Mouse (Mus musculus) MEL (cell line): ENCODE data around the gene Pln. TPM values are rescaled to one million over a fixed set of nuclear protein-coding genes. Genes with fewer than 3 reads are reported as not detected.

Source experiments
- DNase-seq: peaks from one replicate; pipeline ENCODE4 v3.0.0; 2011; ENCODE audit warnings: low read depth, low spot score
- H3K27ac ChIP-seq: 2 replicates; pipeline ENCODE4 v1.5.1; 2012; ENCODE audit warnings: low read depth, mild to moderate bottlenecking, control low read depth, low read length, moderate library complexity; ENCODE audit not compliant: control insufficient read depth
- H3K27me3 ChIP-seq, 2 experiments: fragments of 150-350 bp in 1 of 2; sonication (generic) in 1 of 2; 2 replicates each; pipeline ENCODE4 v1.6.1; 2012; ENCODE audit warnings: low read length in 2 of 2, mild to moderate bottlenecking in 2 of 2, improper control_type of control experiment in 1 of 2, moderate library complexity in 1 of 2; ENCODE audit not compliant: insufficient read depth in 2 of 2, control insufficient read depth in 1 of 2
- H3K36me3 ChIP-seq, 2 experiments: 2 replicates each; pipeline ENCODE4 v1.6.1; 2012 to 2014; ENCODE audit warnings: low read length in 2 of 2, improper control_type of control experiment in 1 of 2, inconsistent platforms in 1 of 2, mild to moderate bottlenecking in 1 of 2; ENCODE audit not compliant: insufficient read depth in 2 of 2, control insufficient read depth in 1 of 2
- H3K4me1 ChIP-seq, 2 experiments: fragments of 150-350 bp in 1 of 2; sonication (generic) in 1 of 2; 2 replicates each; pipeline ENCODE4 v1.6.1; 2012; ENCODE audit warnings: low read length in 2 of 2, improper control_type of control experiment in 1 of 2, mild to moderate bottlenecking in 1 of 2; ENCODE audit not compliant: insufficient read depth in 2 of 2, control insufficient read depth in 1 of 2
- H3K4me3 ChIP-seq, 2 experiments: fragments of 150-350 bp in 1 of 2; sonication (generic) in 1 of 2; 2 replicates each; pipeline ENCODE4 v1.5.1; 2012; ENCODE audit warnings: low read depth in 2 of 2, low read length in 2 of 2, mild to moderate bottlenecking in 2 of 2, moderate library complexity in 2 of 2, control low read depth in 1 of 2, improper control_type of control experiment in 1 of 2; ENCODE audit not compliant: control insufficient read depth in 1 of 2, insufficient read depth in 1 of 2
- H3K79me2 ChIP-seq: 2 replicates; pipeline ENCODE4 v1.6.1; 2012; ENCODE audit warnings: mild to moderate bottlenecking, low read length, moderate library complexity; ENCODE audit not compliant: control insufficient read depth, poor library complexity, insufficient read depth
- H3K9ac ChIP-seq: 2 replicates; pipeline ENCODE4 v1.6.1; 2012; ENCODE audit warnings: low read depth, mild to moderate bottlenecking, control low read depth, low read length, moderate library complexity; ENCODE audit not compliant: control insufficient read depth, poor library complexity, severe bottlenecking
- H3K9me3 ChIP-seq: fragments of 150-350 bp; sonication (generic); replicated peaks from 2 replicates; pipeline ENCODE4 v1.6.1; 2012; ENCODE audit warnings: mild to moderate bottlenecking, low read length, improper control_type of control experiment, moderate library complexity; ENCODE audit not compliant: insufficient read depth
- BHLHE40 ChIP-seq: IDR thresholded peaks from 2 replicates; pipeline ENCODE4 v1.6.1; 2012; ENCODE audit warnings: low read depth, mild to moderate bottlenecking, inconsistent platforms, low read length, improper control_type of control experiment, borderline replicate concordance
- CHD1 ChIP-seq: IDR thresholded peaks from 2 replicates; pipeline ENCODE4 v1.6.1; 2012; ENCODE audit warnings: low read depth, mild to moderate bottlenecking, inconsistent platforms, low read length, improper control_type of control experiment
- CHD2 ChIP-seq: IDR thresholded peaks from 2 replicates; pipeline ENCODE4 v1.6.1; 2011; ENCODE audit warnings: low read length, improper control_type of control experiment
- CTCF ChIP-seq, 3 experiments: IDR thresholded peaks in 2 of 3; conservative IDR thresholded peaks in 1 of 3; 2 replicates each; pipeline ENCODE4 v1.5.1; 2011 to 2012; ENCODE audit warnings: low read length in 3 of 3, low read depth in 2 of 3, mild to moderate bottlenecking in 2 of 3, improper control_type of control experiment in 1 of 3, inconsistent platforms in 1 of 3, mixed read lengths in 1 of 3, moderate library complexity in 1 of 3; ENCODE audit not compliant: control insufficient read depth in 1 of 3, insufficient read depth in 1 of 3, poor library complexity in 1 of 3, severe bottlenecking in 1 of 3
- E2F4 ChIP-seq: IDR thresholded peaks from 2 replicates; pipeline ENCODE4 v1.6.1; 2011; ENCODE audit warnings: low read depth, low read length, improper control_type of control experiment, borderline replicate concordance
- ELF1 ChIP-seq: IDR thresholded peaks from 2 replicates; pipeline ENCODE4 v1.6.1; 2014; ENCODE audit warnings: low read depth, mild to moderate bottlenecking, inconsistent platforms, low read length, improper control_type of control experiment, moderate library complexity
- GABPA ChIP-seq: IDR thresholded peaks from 2 replicates; pipeline ENCODE4 v1.6.1; 2012; ENCODE audit warnings: low read depth, mild to moderate bottlenecking, inconsistent platforms, low read length, improper control_type of control experiment, moderate library complexity
- GATA1 ChIP-seq: IDR thresholded peaks from 2 replicates; pipeline ENCODE4 v1.6.1; 2011; ENCODE audit warnings: low read depth, low read length, improper control_type of control experiment
- MAFK ChIP-seq: IDR thresholded peaks from 2 replicates; pipeline ENCODE4 v1.6.1; 2011; ENCODE audit warnings: low read depth, mild to moderate bottlenecking, low read length, improper control_type of control experiment, borderline replicate concordance
- MAX ChIP-seq: IDR thresholded peaks from 2 replicates; pipeline ENCODE4 v1.6.1; 2011; ENCODE audit warnings: low read length, improper control_type of control experiment
- MYC ChIP-seq: IDR thresholded peaks from 2 replicates; pipeline ENCODE4 v1.6.1; 2011; ENCODE audit warnings: low read depth, mild to moderate bottlenecking, low read length, improper control_type of control experiment, moderate library complexity
- POLR2A ChIP-seq, 2 experiments: IDR thresholded peaks; 2 replicates each; pipeline ENCODE4 v1.6.1; 2011 to 2012; ENCODE audit warnings: low read length in 2 of 2, mild to moderate bottlenecking in 2 of 2, control low read depth in 1 of 2, improper control_type of control experiment in 1 of 2, low read depth in 1 of 2, moderate library complexity in 1 of 2; ENCODE audit not compliant: control insufficient read depth in 1 of 2, insufficient read depth in 1 of 2, poor library complexity in 1 of 2
- POLR2AphosphoS5 ChIP-seq: IDR thresholded peaks from 2 replicates; pipeline ENCODE4 v1.6.1; 2012; ENCODE audit warnings: low read depth, borderline replicate concordance, mild to moderate bottlenecking, inconsistent platforms, low read length, moderate library complexity, mixed read lengths
- RAD21 ChIP-seq: IDR thresholded peaks from 2 replicates; pipeline ENCODE4 v1.6.1; 2011; ENCODE audit warnings: mild to moderate bottlenecking, low read depth, low read length, improper control_type of control experiment
- RCOR1 ChIP-seq: IDR thresholded peaks from 2 replicates; pipeline ENCODE4 v1.6.1; 2012; ENCODE audit warnings: low read depth, mild to moderate bottlenecking, inconsistent platforms, low read length, improper control_type of control experiment
- SMC3 ChIP-seq: IDR thresholded peaks from 2 replicates; pipeline ENCODE4 v1.6.1; 2011; ENCODE audit warnings: low read depth, low read length, improper control_type of control experiment
- TBP ChIP-seq: IDR thresholded peaks from 2 replicates; pipeline ENCODE4 v1.8.0; 2011; ENCODE audit warnings: low read depth, low read length, improper control_type of control experiment
- ZC3H11A ChIP-seq: IDR thresholded peaks from 2 replicates; pipeline ENCODE4 v1.6.1; 2012; ENCODE audit warnings: low read depth, mild to moderate bottlenecking, inconsistent platforms, low read length, improper control_type of control experiment
- polyA plus RNA-seq, 2 experiments: library from polyadenylated mRNA; stranded (reverse) in 1 of 2; unstranded in 1 of 2; fragments of >175 nt in 1 of 2; fragments of >200 nt in 1 of 2; gene quantifications; 2 replicates each; pipeline versions ENCODE4 v1.2.1 to v1.2.4; 2012; ENCODE audit warnings: low replicate concordance in 2 of 2, low read depth in 1 of 2; ENCODE audit not compliant: insufficient read length in 2 of 2, insufficient read depth in 1 of 2, missing spikeins in 1 of 2
- total RNA-seq: library from RNA; depleted of rRNA; stranded (reverse); fragments of 300-350 nt; gene quantifications from 2 replicates; pipeline ENCODE4 v1.2.3, GENCODE M21; 2012; rRNA removed

Gene Pln
- total RNA-seq = 0.92 and 1.3 TPM in 2 replicates
- polyA plus RNA-seq = under 1 TPM in 1 of 2 experiments, not detected in 1; 0.22 TPM

DNA sequence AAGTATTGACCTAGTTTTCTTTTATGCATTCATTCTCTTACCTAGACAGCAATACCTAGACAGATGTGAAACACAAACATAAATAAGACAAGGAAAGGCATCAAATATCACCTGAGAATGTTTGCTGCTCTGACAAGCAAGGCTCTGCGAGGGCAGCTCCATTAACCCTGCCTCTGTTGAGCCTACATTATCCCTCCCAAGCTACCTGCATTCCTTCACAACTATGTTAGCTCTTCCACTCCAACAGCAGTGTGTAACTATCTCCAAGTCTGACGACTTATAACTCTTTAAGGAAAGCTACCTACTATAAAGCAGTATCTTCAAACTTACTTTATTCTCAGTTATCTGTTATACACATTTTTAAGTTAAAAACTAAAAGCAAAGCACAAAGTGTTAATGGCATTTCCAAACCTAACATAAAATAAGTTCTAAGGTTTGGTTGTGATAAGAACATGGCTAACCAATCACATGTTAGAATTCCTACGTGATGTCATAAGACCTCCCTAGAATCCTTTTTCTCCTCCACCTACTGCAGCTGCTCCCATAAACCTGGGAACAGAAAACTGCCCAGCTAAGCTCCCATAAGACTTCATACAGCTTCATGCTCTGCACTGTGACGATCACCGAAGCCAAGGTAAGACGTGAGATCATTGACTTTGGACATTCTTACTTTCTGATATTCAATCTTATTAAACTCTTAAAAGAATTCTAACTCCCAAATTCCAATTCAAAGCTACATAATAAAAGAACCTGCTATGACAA is at the start of gene Pln:
Pln (plus strand) TSS at position 506 of the 762 bp plus-strand sequence.
- peaks cover 18 to 53% of the 10 kb centered on the region in 2 experiments for H3K4me1 ChIP-seq
- H3K27ac ChIP-seq = peak within 1 kb of the TSS; percentile 86
- no peak for TF ChIP-seq MAX
- TF ChIP-seq ELF1 = no peak
- TF ChIP-seq CHD1 = 0 out of 2 replicates have a peak, but pooled peaks have one; percentile 9
- TF ChIP-seq BHLHE40 = no peak
- TF ChIP-seq, all 39 proteins: peak for 1
- Histone ChIP-seq H3K9me3 (no peaks in the 10 kb centered on the region), H3K4me3 (peak within 1 kb of the TSS; percentile 43 to 55), H3K9ac (peak within 1 kb of the TSS; percentile 34), H3K36me3 (peaks cover 0 to 48% of the 10 kb centered on the region in 2 experiments; a peak in 2 of 4 replicates), H3K27me3 (no peaks in the 10 kb centered on the region), H3K79me2 (peaks cover 1% of the 10 kb centered on the region; the same call in 1 of the 2 replicates)
- DNase-seq = no peak

GRCm38 (mm10) chr10:53305867-53306266 is 31.6 kb upstream of the Pln start:
- H3K9ac ChIP-seq = no peak overlapping the region
- no peak for TF ChIP-seq MYC
- peak; percentile 69 for TF ChIP-seq SMC3
- peak in 1 of 3 experiments; percentile 65; a peak in 2 of 6 replicates for TF ChIP-seq CTCF (IDR thresholded peaks at IDR 0.05 in 2 of 3, conservative IDR thresholded peaks at IDR 0.05 in 1 of 3; ENCODE audit: control insufficient read depth in 1 of 3, insufficient read depth in 1 of 3, low read depth in 2 of 3, low read length in 3 of 3, poor library complexity in 1 of 3, severe bottlenecking in 1 of 3)
- TF ChIP-seq ZC3H11A = peak; percentile 27
- no peak for TF ChIP-seq MAFK
- TF ChIP-seq RAD21 = peak; percentile 76
- TF ChIP-seq RCOR1 = no peak
- no peaks in the 10 kb centered on the region for H3K36me3 ChIP-seq
- H3K9me3 ChIP-seq = no peaks in the 10 kb centered on the region
- no peaks in the 10 kb centered on the region for H3K27me3 ChIP-seq
- H3K4me1 ChIP-seq = no peaks in the 10 kb centered on the region
- no peak overlapping the region for H3K4me3 ChIP-seq
- no peaks in the 10 kb centered on the region for H3K79me2 ChIP-seq
- peak; percentile 23 for DNase-seq
- H3K27ac ChIP-seq = no peak overlapping the region

DNA sequence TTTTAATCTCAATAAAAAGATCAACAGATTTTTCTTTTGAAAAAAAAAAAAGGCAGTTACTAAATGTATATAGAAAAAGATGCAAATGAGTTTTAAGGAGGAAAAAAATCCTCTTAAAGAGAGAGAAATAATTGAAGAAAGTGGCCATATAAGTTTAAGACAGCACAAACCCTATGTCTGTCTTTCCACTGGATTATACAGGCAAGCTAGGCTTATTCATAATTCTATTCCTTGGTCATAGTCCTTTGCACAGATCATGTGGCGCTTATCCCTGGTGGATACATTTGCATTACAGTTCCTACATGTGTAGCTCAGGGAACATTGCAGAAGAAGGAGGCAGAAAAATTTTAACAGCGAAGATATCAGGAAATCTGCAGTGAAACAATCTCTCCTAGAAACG is 30.8 kb upstream of the Pln start:
- no peaks in the 10 kb centered on the region for H3K36me3 ChIP-seq
- H3K9me3 ChIP-seq = no peaks in the 10 kb centered on the region
- H3K79me2 ChIP-seq = no peaks in the 10 kb centered on the region
- TF ChIP-seq POLR2AphosphoS5 = no peak
- TF ChIP-seq CHD2 = no peak
- no peak for TF ChIP-seq GATA1
- TF ChIP-seq TBP = no peak
- no peak for TF ChIP-seq GABPA
- no peak for TF ChIP-seq E2F4
- no peak for TF ChIP-seq RCOR1
- no peak for TF ChIP-seq POLR2A (IDR thresholded peaks at IDR 0.05; ENCODE audit: control insufficient read depth in 1 of 2, insufficient read depth in 1 of 2, low read depth in 1 of 2, low read length in 2 of 2, poor library complexity in 1 of 2)
- no peak overlapping the region for H3K9ac ChIP-seq
- no peaks in the 10 kb centered on the region for H3K4me1 ChIP-seq
- DNase-seq = no peak
- H3K27ac ChIP-seq = no peak overlapping the region
- no peaks in the 10 kb centered on the region for H3K27me3 ChIP-seq
- no peak overlapping the region for H3K4me3 ChIP-seq
